Mouse (Mus musculus): ENCODE results near the gene Plekhn1. TPM values are rescaled to one million over a fixed set of nuclear protein-coding genes. Genes with fewer than 3 reads are reported as not detected.
A peak's percentile ranks its signal among the peaks of the same experiment; 100 is the strongest.

Gene Plekhn1
- polyA plus RNA-seq, 1 experiment from 2014 or later, result 18.5 TPM

GRCm38 (mm10) chr4:156171828-156172227 lies 62.8 kb downstream of the Plekhn1 start:
- 95% methylated on average over 11 of the region's 11 CpGs for WGBS
- no peak overlapping the region for H3K4me2 ChIP-seq (ENCODE audit: low read depth, low read length)
- peaks cover 71% of the 10 kb centered on the region for H3K36me3 ChIP-seq (ENCODE audit: control insufficient read depth, insufficient read depth, low read length)
- no peaks in the 10 kb centered on the region for H3K27me3 ChIP-seq (ENCODE audit: control insufficient read depth, insufficient read depth, low read depth, low read length)
- H3K9me3 ChIP-seq (ENCODE audit: control insufficient read depth, low read length), result no peaks in the 10 kb centered on the region
- no peaks in the 10 kb centered on the region for H3K4me1 ChIP-seq (replicated peaks; ENCODE audit: control insufficient read depth, insufficient read depth, low read length)
- no peak overlapping the region for H3K27ac ChIP-seq (ENCODE audit: low read length)
- no peak overlapping the region for H3K9ac ChIP-seq (ENCODE audit: low read length)
- no peak overlapping the region for H3K4me3 ChIP-seq (ENCODE audit: low read length)
- ATAC-seq (ENCODE audit: low read depth), result no peak

Small RNAs within 50 kb of the gene (microRNA-seq; reads per million reads assigned to microRNA genes)
- gene Mir7658, result 4.1 reads per million, percentile 16 among the genes with 10 or more reads in this experiment

Other genes with a start within 250 kb of the Plekhn1 start
- 12.2 and 12.8 TPM in 2 replicates for gene B3galt6, start 242.2 kb downstream of the Plekhn1 start, polyA plus RNA-seq (2015; fragmentation: Nextera tagmentation; extraction: Ambion mirVana)
- 156 and 162 TPM in 2 replicates for gene Sdf4, start 242.0 kb downstream of the Plekhn1 start, polyA plus RNA-seq (2015; fragmentation: Nextera tagmentation; extraction: Ambion mirVana)
- 1.1 and 2.4 TPM in 2 replicates for gene Tnfrsf4, start 221.0 kb downstream of the Plekhn1 start, polyA plus RNA-seq (2015; fragmentation: Nextera tagmentation; extraction: Ambion mirVana)
- gene Tnfrsf18, start 208.7 kb downstream of the Plekhn1 start, polyA plus RNA-seq (2015; fragmentation: Nextera tagmentation; extraction: Ambion mirVana), result 1.5 and 2.3 TPM in 2 replicates
- gene Ttll10, start 175.4 kb downstream of the Plekhn1 start, polyA plus RNA-seq (2015; fragmentation: Nextera tagmentation; extraction: Ambion mirVana), result 2.8 and 4.0 TPM in 2 replicates
- gene 9430015G10Rik, start 124.9 kb downstream of the Plekhn1 start, polyA plus RNA-seq (2015; fragmentation: Nextera tagmentation; extraction: Ambion mirVana), result 37.9 and 42.0 TPM in 2 replicates
- gene Rnf223, start 104.3 kb downstream of the Plekhn1 start, polyA plus RNA-seq (2015; fragmentation: Nextera tagmentation; extraction: Ambion mirVana), result 0.24 and 0.33 TPM in 2 replicates
- 85.6 and 86.5 TPM in 2 replicates for gene Agrn, start 37.4 kb downstream of the Plekhn1 start, polyA plus RNA-seq (2015; fragmentation: Nextera tagmentation; extraction: Ambion mirVana)
- 1.7 and 3.1 TPM in 2 replicates for gene Isg15, start 34.0 kb downstream of the Plekhn1 start, polyA plus RNA-seq (2015; fragmentation: Nextera tagmentation; extraction: Ambion mirVana)
- gene AW011738, start 31.6 kb downstream of the Plekhn1 start, polyA plus RNA-seq (2015; fragmentation: Nextera tagmentation; extraction: Ambion mirVana), result 2.9 and 3.4 TPM in 2 replicates
- 0.45 and 0.91 TPM in 2 replicates for gene Perm1, start 19.0 kb downstream of the Plekhn1 start, polyA plus RNA-seq (2015; fragmentation: Nextera tagmentation; extraction: Ambion mirVana)
- 51.3 and 51.6 TPM in 2 replicates for gene Noc2l, start 1.2 kb upstream of the Plekhn1 start, polyA plus RNA-seq (2015; fragmentation: Nextera tagmentation; extraction: Ambion mirVana)
- 0.29 and 0.72 TPM in 2 replicates for gene Samd11, start 20.8 kb upstream of the Plekhn1 start, polyA plus RNA-seq (2015; fragmentation: Nextera tagmentation; extraction: Ambion mirVana)
- not detected in 2 replicates for gene Vmn2r-ps159, start 96.2 kb upstream of the Plekhn1 start, polyA plus RNA-seq (2015; fragmentation: Nextera tagmentation; extraction: Ambion mirVana)

All from lung, embryonic 16.5 days (tissue).